ENCODE assay signal across 13 mouse cellular contexts in genomic region chr9:75193858-75194257, GRCm38 (mm10). TPM values are rescaled to one million over a fixed set of nuclear protein-coding genes. Genes with fewer than 3 reads are reported as not detected.
DNase-seq lines count a peak whose midpoint lies in the region; TF ChIP-seq lines count a peak whose summit lies in the region.
"Had no signal": no experiment of that assay in that cellular context is flagged by ENCODE, and none has a peak within 500 bp of the region (broad histone marks: within the 10 kb centered on the region; RNA-seq: fewer than 3 reads in every experiment).

No protein-coding gene starts in this region.

- peak; percentile 5 for DNase-seq in embryo, embryonic 10.5 days (ENCODE audit: low spot score)
- DNase-seq in embryo, embryonic 10 days (ENCODE audit: low spot score) = no peak
- DNase-seq in layer of hippocampus, adult 2 months (ENCODE audit: low spot score in 2 of 2) = no peak
- no peak for DNase-seq in layer of hippocampus, adult 18-20 months (ENCODE audit: low spot score in 2 of 2)
- DNase-seq in brain, embryonic 14.5 days (ENCODE audit: low read depth) = peak; percentile 15
- DNase-seq in c-Kit-positive CD71-positive TER-119-positive erythroid progenitor cells, embryonic 14.5 days (ENCODE audit: low spot score) = no peak
- DNase-seq in thymus, postnatal 14 days = no peak
- DNase-seq: kidney, adult 11 months; liver; thymus, postnatal 25 days had no signal

- H3K27ac ChIP-seq in layer of hippocampus, adult 2 months = peak overlapping the region; percentile 86
- H3K27ac ChIP-seq: neural tube, embryonic 13.5 days had no signal

- peaks cover 18% of the 10 kb centered on the region for H3K36me3 ChIP-seq in myocyte (ENCODE audit: control insufficient read depth, insufficient read depth)

- no peak overlapping the region for H3K4me3 ChIP-seq in layer of hippocampus, adult 2 months
- H3K4me3 ChIP-seq in myocyte = no peak overlapping the region
- H3K4me3 ChIP-seq: neural tube, embryonic 13.5 days had no signal

- no peak overlapping the region for H3ac ChIP-seq in myocyte (ENCODE audit: control insufficient read depth, insufficient read length)

- H3K27me3 ChIP-seq in myocyte (ENCODE audit: control insufficient read depth, insufficient read depth, insufficient read length) = no peaks in the 10 kb centered on the region
- H3K27me3 ChIP-seq: neural tube, embryonic 13.5 days had no signal

- TF ChIP-seq POLR2A in brain, embryonic 14.5 days (IDR thresholded peaks at IDR 0.05; ENCODE audit: borderline replicate concordance, extremely low read depth, insufficient read depth, insufficient read length, poor library complexity, severe bottlenecking) = no peak
- TF ChIP-seq POLR2A in myocyte (IDR thresholded peaks at IDR 0.05; ENCODE audit: insufficient read length, low read depth) = no peak

- no peaks in the 10 kb centered on the region for H3K79me2 ChIP-seq in myocyte (ENCODE audit: control insufficient read depth, insufficient read depth)

- peak overlapping the region; percentile 42 for H3K4me2 ChIP-seq in myocyte (ENCODE audit: low read depth)
- H3K4me2 ChIP-seq: neural tube, embryonic 13.5 days had no signal

- no peak for TF ChIP-seq CTCF in layer of hippocampus, adult 2 months (conservative IDR thresholded peaks at IDR 0.05)
- TF ChIP-seq CTCF in brain, embryonic 14.5 days (IDR thresholded peaks at IDR 0.05; ENCODE audit: borderline replicate concordance, extremely low read depth, insufficient read depth, insufficient read length) = no peak

TF ChIP-seq in myocyte, 11 proteins besides CTCF, POLR2A, EP300 and RAD21:
- TF ChIP-seq TCF12 (IDR thresholded peaks at IDR 0.05; ENCODE audit: insufficient read depth, poor library complexity, severe bottlenecking) = peak; percentile 20
- no peak for TF ChIP-seq REST (IDR thresholded peaks at IDR 0.05; ENCODE audit: insufficient read depth, insufficient read length)
- peak in 2 of 3 experiments; percentile 79 to 83 for TF ChIP-seq MYOD1 (IDR thresholded peaks at IDR 0.05; ENCODE audit: control insufficient read depth in 1 of 3, insufficient read length in 2 of 3, low read depth in 2 of 3)
- TF ChIP-seq MYOG (IDR thresholded peaks at IDR 0.05; ENCODE audit: control insufficient read depth in 1 of 3, insufficient read depth in 1 of 3, insufficient read length in 2 of 3, low read depth in 2 of 3) = peak in 2 of 3 experiments; percentile 74 to 88
- TF ChIP-seq POLR2AphosphoS2 (IDR thresholded peaks at IDR 0.05; ENCODE audit: insufficient read length, low read depth) = no peak
- peak; percentile 17 for TF ChIP-seq TCF3 (IDR thresholded peaks at IDR 0.05; ENCODE audit: insufficient read length, low read depth)

RNA-seq across cellular contexts. Expression of gene Myo5c, which starts 38.0 kb away (rescaled TPM):
- under 1 TPM; 0.59 to 0.81 TPM for total RNA-seq in layer of hippocampus, adult 2 months (2021)
- under 1 TPM; 0.43 to 0.87 TPM for total RNA-seq in layer of hippocampus, adult 18-20 months (2021)
- 0.40 and 0.64 TPM in 2 replicates for polyA plus RNA-seq in brain, embryonic 14.5 days (2012; rRNA removed)
- 0.07 TPM for polyA plus RNA-seq in myocyte (2012; fragmentation: generic; extraction: Trizol)
- total RNA-seq: megakaryocyte-erythroid progenitor cell, adult 5-6 weeks had no signal

Comparison
In these comparisons a context has a peak if more than half of its experiments do, and no peak if none do; other contexts are left out.
1. DNase-seq: peak in embryo, embryonic 10.5 days (single experiment) and brain, embryonic 14.5 days (single experiment); none in embryo, embryonic 10 days (single experiment), layer of hippocampus, adult 2 months (0 of 2), layer of hippocampus, adult 18-20 months (0 of 2), c-Kit-positive CD71-positive TER-119-positive erythroid progenitor cells, embryonic 14.5 days (single experiment) and thymus, postnatal 14 days (single experiment).